Mouse (Mus musculus) G1E (cell line): ENCODE results near the gene Gns.

ENCODE experiments used
- CTCF ChIP-seq: IDR thresholded peaks from 2 replicates; pipeline ENCODE4 v1.5.1; 2012; ENCODE audit warnings: low read depth, low read length, inconsistent platforms, mixed read lengths
- GATA1 ChIP-seq: IDR thresholded peaks from 2 replicates; pipeline ENCODE4 v1.6.1; 2012; ENCODE audit warnings: borderline replicate concordance, low read length, inconsistent platforms, mixed read lengths
- GATA2 ChIP-seq: IDR thresholded peaks from 2 replicates; pipeline ENCODE4 v1.6.1; 2012; ENCODE audit warnings: low read depth, low read length, inconsistent platforms, borderline replicate concordance
- POLR2AphosphoS5 ChIP-seq: IDR thresholded peaks from 2 replicates; pipeline ENCODE4 v1.6.1; 2012; ENCODE audit warnings: low read depth, low read length, inconsistent platforms; ENCODE audit not compliant: insufficient replicate concordance
- TAL1 ChIP-seq: conservative IDR thresholded peaks from 2 replicates; pipeline ENCODE4 v1.6.1; 2012; ENCODE audit warnings: low read depth, low read length, inconsistent platforms, mixed read lengths

- TF ChIP-seq GATA1 (no peak), CTCF (no peak), POLR2AphosphoS5 (no peak), TAL1 (no peak), GATA2 (no peak)
Observed at GRCm38 (mm10) chr10:121367271-121367670, 2.4 kb downstream of the Gns start.
